Mouse (Mus musculus) adrenal gland, adult 10 weeks (tissue): ENCODE results near the gene Slc35f4. TPM values are rescaled to one million over a fixed set of nuclear protein-coding genes. Genes with fewer than 3 reads are reported as not detected.

Experiments used
- polyA plus RNA-seq: library from polyadenylated mRNA; stranded (reverse); fragments of 350-450 nt; fragmentation: Illumina TruSeq; extraction: RNeasy Lipid Tissue Mini Kit (QIAGEN cat#74804); gene quantifications from one replicate; pipeline ENCODE4 v1.2.3, GENCODE M21; 2014; ENCODE audit warnings: low read depth, low replicate concordance

The Slc35f4 gene
- polyA plus RNA-seq: not detected

DNA sequence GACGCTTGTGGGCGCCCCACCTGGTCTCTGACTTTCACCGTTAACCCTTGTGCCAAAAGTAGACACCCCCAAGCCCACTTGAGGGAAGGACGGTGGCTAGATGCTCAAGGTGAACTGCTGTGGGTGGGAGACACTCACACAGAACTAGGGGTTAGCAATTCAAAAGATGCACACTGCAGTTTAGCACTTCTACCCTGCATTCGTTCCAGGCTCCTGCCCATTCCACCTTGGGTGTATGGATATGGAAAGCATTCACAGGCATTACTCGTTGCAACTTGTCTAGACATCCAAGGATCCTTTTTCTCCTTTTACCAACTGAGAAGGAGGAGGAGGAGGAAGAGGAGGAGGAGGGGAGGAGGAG, at the start of gene Slc35f4:
Slc35f4 (minus strand) TSS at position 116 of the 361 bp plus-strand sequence.

